11 mouse cellular contexts compared by ENCODE assay signal in genomic region chr13:44580767-44581166, GRCm38 (mm10).
DNase-seq lines count a peak whose midpoint lies in the region; ATAC-seq and TF ChIP-seq lines count a peak whose summit lies in the region.
"Had no signal": no experiment of that assay in that cellular context is flagged by ENCODE, and none has a peak within 500 bp of the region (broad histone marks: within the 10 kb centered on the region; RNA-seq: fewer than 3 reads in every experiment).

No protein-coding gene starts in this region.

- H3K4me3 ChIP-seq in gastrocnemius, adult 2 months: peak overlapping the region; percentile 44
- H3K4me3 ChIP-seq in lung, embryonic 15.5 days: no peak overlapping the region
- no peak overlapping the region for H3K4me3 ChIP-seq in limb, embryonic 12.5 days (replicated peaks)
- H3K4me3 ChIP-seq: hindbrain, embryonic 13.5 days had no signal

- H3K9ac ChIP-seq in lung, embryonic 15.5 days: no peak overlapping the region
- no peak overlapping the region for H3K9ac ChIP-seq in limb, embryonic 12.5 days (replicated peaks)
- H3K9ac ChIP-seq: hindbrain, embryonic 13.5 days had no signal

- peak overlapping the region; percentile 23 for H3K4me2 ChIP-seq in lung, embryonic 15.5 days
- peak overlapping the region; percentile 34; the same call in 1 of the 2 replicates for H3K4me2 ChIP-seq in limb, embryonic 12.5 days
- H3K4me2 ChIP-seq: hindbrain, embryonic 13.5 days had no signal

- WGBS in lung, embryonic 15.5 days: 13% methylated on average over 9 of the region's 9 CpGs
- 24% methylated on average over 9 of the region's 9 CpGs for WGBS in limb, embryonic 12.5 days

- no peak for DNase-seq in gastrocnemius, adult 2 months
- no peak for DNase-seq in gastrocnemius, adult 18-20 months (ENCODE audit: low spot score)
- DNase-seq in lung, postnatal 36 days: no peak
- DNase-seq in thymus, postnatal 14 days: peak; percentile 52
- no peak for DNase-seq in cerebellum, postnatal 36 days
- DNase-seq in natural killer cell, adult 2 months (ENCODE audit: low spot score in 2 of 2): no peak
- DNase-seq: cerebellum, adult 9-11 months; kidney, postnatal 25 days had no signal

- H3K27me3 ChIP-seq in lung, embryonic 15.5 days: no peaks in the 10 kb centered on the region
- peaks cover 5% of the 10 kb centered on the region; the same call in 1 of the 2 replicates for H3K27me3 ChIP-seq in limb, embryonic 12.5 days

- no peak overlapping the region for H3K27ac ChIP-seq in gastrocnemius, adult 2 months
- H3K27ac ChIP-seq in lung, embryonic 15.5 days: 0 out of 2 replicates have a peak overlapping the region, but pooled peaks have one; percentile 0
- no peak overlapping the region for H3K27ac ChIP-seq in limb, embryonic 12.5 days
- H3K27ac ChIP-seq: hindbrain, embryonic 13.5 days had no signal

- intact Hi-C loops in gastrocnemius, adult 2 months (cut with DNase I): no loop called here

- TF ChIP-seq CTCF in gastrocnemius, adult 2 months (IDR thresholded peaks at IDR 0.05): no peak

- no peaks in the 10 kb centered on the region for H3K9me3 ChIP-seq in lung, embryonic 15.5 days
- H3K9me3 ChIP-seq in limb, embryonic 12.5 days: peaks cover 12% of the 10 kb centered on the region

- no peaks in the 10 kb centered on the region for H3K36me3 ChIP-seq in lung, embryonic 15.5 days
- no peaks in the 10 kb centered on the region for H3K36me3 ChIP-seq in limb, embryonic 12.5 days
- H3K36me3 ChIP-seq: hindbrain, embryonic 13.5 days had no signal

- peaks cover 15% of the 10 kb centered on the region for H3K4me1 ChIP-seq in lung, embryonic 15.5 days
- peaks cover 36% of the 10 kb centered on the region for H3K4me1 ChIP-seq in limb, embryonic 12.5 days (replicated peaks)

- ATAC-seq in lung, embryonic 15.5 days (ENCODE audit: borderline replicate concordance, extremely low read depth, low FRiP score, low TSS enrichment): peak; percentile 62; the same call in 1 of the 2 replicates
- ATAC-seq in limb, embryonic 12.5 days (ENCODE audit: insufficient number of reproducible peaks, insufficient read depth, low FRiP score, low TSS enrichment, low read depth): no peak
